Mouse (Mus musculus) liver, embryonic 14.5 days (tissue): Measurements from ENCODE around the gene Hagh.

ENCODE experiments used
- CTCF ChIP-seq: IDR thresholded peaks from 2 replicates; pipeline ENCODE4 v1.5.1; 2016; ENCODE audit warnings: antibody characterized with exemption, low read depth, control low read depth
- EP300 ChIP-seq: IDR thresholded peaks from 2 replicates; pipeline ENCODE4 v1.6.1; 2016; ENCODE audit warnings: antibody characterized with exemption, low read depth

GRCm38 (mm10) chr17:24850773-24851127 lies 10.8 kb downstream of the Hagh start:
- TF ChIP-seq CTCF, result no peak
- no peak for TF ChIP-seq EP300
